Mouse (Mus musculus) lung, postnatal 0 days (tissue): ENCODE measurements at regions not wholly inside any gene's neighbourhood (a gene's known extent, or its start where the extent isn't known, plus 50 kb on each side); places are given as distances from the start of the nearest gene placed in this dataset.

Source experiments
- CTCF ChIP-seq: IDR thresholded peaks from 2 replicates; pipeline ENCODE4 v1.5.1; 2016; ENCODE audit warnings: antibody characterized with exemption, mild to moderate bottlenecking
- EP300 ChIP-seq: IDR thresholded peaks from 2 replicates; pipeline ENCODE4 v1.6.1; 2016; ENCODE audit warnings: antibody characterized with exemption, mild to moderate bottlenecking, control low read depth

DNA sequence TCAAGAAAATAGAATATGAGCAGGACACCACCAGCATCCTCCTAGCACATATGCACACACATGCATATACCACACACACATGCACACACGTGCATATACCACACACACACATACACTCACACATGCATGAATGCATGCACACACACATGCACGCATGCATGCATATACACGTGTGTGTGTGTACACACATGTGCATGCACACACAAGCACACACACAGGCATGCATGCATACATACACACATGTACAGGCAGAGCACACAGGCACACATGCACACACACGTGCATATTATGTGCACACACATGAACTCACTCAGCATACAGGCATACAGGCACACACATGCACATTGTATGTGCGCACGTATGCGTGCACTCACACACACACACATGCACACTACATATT, 275.7 kb upstream of the Sash1 start:
- TF ChIP-seq EP300 (no peak), CTCF (no peak)
